Mouse (Mus musculus) lung, embryonic 15.5 days (tissue): ENCODE data around the gene Klhl3. TPM values are rescaled to one million over a fixed set of nuclear protein-coding genes. Genes with fewer than 3 reads are reported as not detected.

Experiments used
- ATAC-seq: fragments of 200-750 bp; cut with Nextera tagmentation; 2 replicates; pipeline ENCODE4 v1.8.0; 2017; ENCODE audit warnings: moderate number of reproducible peaks, borderline replicate concordance; ENCODE audit not compliant: low FRiP score, low TSS enrichment; ENCODE audit errors: extremely low read depth
- H3K27ac ChIP-seq: fragments of 300-500 bp; sonication (generic); 2 replicates; pipeline ENCODE4 v1.5.1; 2015; ENCODE audit warnings: moderate library complexity, mild to moderate bottlenecking, inconsistent platforms
- H3K27me3 ChIP-seq: fragments of 300-500 bp; sonication (generic); 2 replicates; pipeline ENCODE4 v1.6.1; 2015; ENCODE audit warnings: inconsistent platforms
- H3K36me3 ChIP-seq: fragments of 300-500 bp; sonication (generic); 2 replicates; pipeline ENCODE4 v1.6.1; 2015; ENCODE audit warnings: inconsistent platforms
- H3K4me1 ChIP-seq: fragments of 300-500 bp; sonication (generic); 2 replicates; pipeline ENCODE4 v1.6.1; 2015; ENCODE audit warnings: inconsistent platforms
- H3K4me2 ChIP-seq: fragments of 300-500 bp; sonication (generic); 2 replicates; pipeline ENCODE4 v1.6.1; 2015; ENCODE audit warnings: inconsistent platforms, mild to moderate bottlenecking, moderate library complexity
- H3K4me3 ChIP-seq: fragments of 300-500 bp; sonication (generic); 2 replicates; pipeline ENCODE4 v1.5.1; 2015; ENCODE audit warnings: mild to moderate bottlenecking, inconsistent platforms
- H3K9ac ChIP-seq: fragments of 300-500 bp; sonication (generic); 2 replicates; pipeline ENCODE4 v1.6.1; 2015; ENCODE audit warnings: inconsistent platforms
- H3K9me3 ChIP-seq: fragments of 300-500 bp; sonication (generic); 2 replicates; pipeline ENCODE4 v1.6.1; 2016; ENCODE audit warnings: inconsistent platforms
- WGBS: fragments of 180-500 bp; shearing (Covaris S2); methylation state at CpG from one replicate; pipeline ENCODE4 v1.1.7; 2015; 5-methylcytosine and 5-hydroxymethylcytosine counted together
- polyA plus RNA-seq: library from polyadenylated mRNA; unstranded; fragments of >200 nt; fragmentation: Nextera tagmentation; extraction: Ambion mirVana; gene quantifications from 2 replicates; pipeline ENCODE4 v1.2.1, GENCODE M21; 2015

Klhl3 gene
- polyA plus RNA-seq, 1 experiment from 2014 or later: 4.8 TPM

GRCm38 (mm10) chr13:58078361-58078760, 35.0 kb downstream of the Klhl3 start:
- Histone ChIP-seq H3K36me3 (no peaks in the 10 kb centered on the region), H3K4me3 (no peak overlapping the region), H3K9me3 (no peaks in the 10 kb centered on the region), H3K4me1 (peaks cover 15% of the 10 kb centered on the region), H3K4me2 (no peak overlapping the region), H3K9ac (no peak overlapping the region), H3K27me3 (no peaks in the 10 kb centered on the region), H3K27ac (no peak overlapping the region)
- WGBS: 70% methylated on average over 5 of the region's 5 CpGs
- no peak for ATAC-seq

- 65% methylated on average over 9 of the region's 9 CpGs for WGBS
- Histone ChIP-seq H3K9ac (no peak overlapping the region), H3K4me3 (no peak overlapping the region), H3K4me1 (peaks cover 11% of the 10 kb centered on the region), H3K27ac (no peak overlapping the region), H3K27me3 (no peaks in the 10 kb centered on the region), H3K9me3 (no peaks in the 10 kb centered on the region), H3K36me3 (no peaks in the 10 kb centered on the region), H3K4me2 (no peak overlapping the region)
- ATAC-seq: no peak
Measured at GRCm38 (mm10) chr13:58074881-58075280, 38.5 kb downstream of the Klhl3 start.

- H3K36me3 ChIP-seq: no peaks in the 10 kb centered on the region
- no peak overlapping the region for H3K27ac ChIP-seq
- H3K9ac ChIP-seq: no peak overlapping the region
- H3K4me3 ChIP-seq: no peak overlapping the region
- no peaks in the 10 kb centered on the region for H3K9me3 ChIP-seq
- ATAC-seq: no peak
- H3K4me1 ChIP-seq: peaks cover 11% of the 10 kb centered on the region
- no peaks in the 10 kb centered on the region for H3K27me3 ChIP-seq
- no peak overlapping the region for H3K4me2 ChIP-seq
- 84% methylated on average over 6 of the region's 6 CpGs for WGBS
Measured at GRCm38 (mm10) chr13:58074466-58074865, 38.9 kb downstream of the Klhl3 start.

DNA sequence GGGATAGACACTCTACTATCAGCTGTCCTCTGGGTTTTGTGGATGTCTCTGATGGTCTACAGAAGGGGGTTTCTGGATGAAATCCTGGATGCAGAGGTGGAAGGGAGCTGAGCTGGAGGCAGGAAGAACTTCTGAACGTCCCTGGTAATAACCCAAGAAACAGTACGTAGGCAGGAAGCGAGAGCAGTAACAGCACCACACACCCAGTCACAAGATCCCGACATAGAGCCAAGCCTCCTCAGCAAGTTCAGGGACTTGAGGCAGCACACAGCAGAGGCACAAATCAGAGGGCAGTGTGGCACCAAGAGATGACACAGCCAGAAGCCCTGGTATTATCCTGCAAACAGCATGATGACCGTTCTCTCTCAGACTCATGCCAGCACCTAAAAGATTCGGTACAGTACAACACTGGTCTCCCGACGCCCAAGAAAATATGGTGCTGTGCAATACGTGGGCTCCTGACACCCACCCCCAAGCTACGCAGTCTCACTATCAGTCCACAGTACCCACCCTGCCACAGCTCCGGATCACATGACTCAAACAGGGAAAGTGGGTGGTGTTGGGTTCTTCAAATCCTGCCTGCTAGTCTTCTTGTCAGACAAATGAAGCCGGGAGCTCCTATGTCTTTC, 40.0 kb downstream of the Klhl3 start:
- ATAC-seq: no peak
- Histone ChIP-seq H3K9ac (no peak overlapping the region), H3K36me3 (no peaks in the 10 kb centered on the region), H3K4me3 (no peak overlapping the region), H3K4me2 (no peak overlapping the region), H3K27me3 (no peaks in the 10 kb centered on the region), H3K27ac (no peak overlapping the region), H3K9me3 (no peaks in the 10 kb centered on the region), H3K4me1 (peaks cover 8% of the 10 kb centered on the region)
- 72% methylated on average over 12 of the region's 12 CpGs for WGBS

DNA sequence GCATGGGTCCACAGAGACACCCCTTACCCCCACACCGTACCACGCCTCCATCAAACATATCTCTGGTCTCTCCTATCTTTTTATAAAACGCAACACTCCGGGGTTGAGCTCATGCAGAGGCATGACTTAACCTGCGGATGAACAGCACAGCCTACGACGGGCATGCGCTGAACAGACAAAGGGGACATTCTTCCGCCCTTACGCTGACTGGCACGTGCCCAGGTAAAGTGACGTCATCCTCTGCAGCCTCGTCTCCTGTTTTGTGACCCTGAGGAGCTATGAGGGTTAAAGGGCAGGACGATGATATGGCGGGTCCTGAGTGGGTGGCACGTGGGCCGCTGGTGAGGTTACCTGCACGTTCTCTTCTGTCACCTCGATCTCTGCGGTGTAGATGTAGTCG, 42.2 kb downstream of the Klhl3 start:
- no peaks in the 10 kb centered on the region for H3K9me3 ChIP-seq
- H3K4me1 ChIP-seq: peaks cover 22% of the 10 kb centered on the region
- WGBS: 90% methylated on average over 21 of the region's 21 CpGs
- no peak overlapping the region for H3K4me3 ChIP-seq
- H3K27me3 ChIP-seq: no peaks in the 10 kb centered on the region
- H3K36me3 ChIP-seq: no peaks in the 10 kb centered on the region
- no peak overlapping the region for H3K9ac ChIP-seq
- no peak overlapping the region for H3K4me2 ChIP-seq
- no peak overlapping the region for H3K27ac ChIP-seq
- no peak for ATAC-seq

DNA sequence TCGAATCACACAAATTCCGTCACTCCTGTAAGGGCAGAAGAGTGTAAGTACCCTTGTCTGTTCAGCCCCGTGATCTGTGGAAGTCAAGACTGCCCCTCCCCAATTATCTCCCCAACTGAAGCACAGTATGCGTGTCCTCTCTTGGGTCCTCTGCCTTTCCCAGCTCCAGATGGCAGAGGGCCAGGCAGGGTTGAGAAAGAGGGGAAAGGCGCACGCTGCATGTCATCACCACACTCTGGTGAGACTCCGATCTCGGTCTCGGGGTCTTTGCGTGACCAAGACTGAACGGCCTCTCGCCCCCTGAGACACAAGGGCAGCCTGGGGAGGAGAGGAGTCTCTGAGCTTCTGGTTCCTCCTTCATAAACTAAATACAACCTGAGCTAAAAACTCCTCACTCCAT, 42.9 kb downstream of the Klhl3 start:
- Histone ChIP-seq H3K9ac (no peak overlapping the region), H3K27ac (no peak overlapping the region), H3K4me1 (peaks cover 29% of the 10 kb centered on the region), H3K4me2 (no peak overlapping the region), H3K36me3 (no peaks in the 10 kb centered on the region), H3K9me3 (no peaks in the 10 kb centered on the region), H3K27me3 (no peaks in the 10 kb centered on the region), H3K4me3 (no peak overlapping the region)
- 59% methylated on average over 12 of the region's 12 CpGs for WGBS
- no peak for ATAC-seq

GRCm38 (mm10) chr13:58068421-58069209, 44.8 kb downstream of the Klhl3 start:
- Histone ChIP-seq H3K9me3 (no peaks in the 10 kb centered on the region), H3K4me2 (no peak overlapping the region), H3K4me3 (no peak overlapping the region), H3K4me1 (peaks cover 42% of the 10 kb centered on the region), H3K27ac (no peak overlapping the region), H3K9ac (no peak overlapping the region), H3K27me3 (no peaks in the 10 kb centered on the region), H3K36me3 (no peaks in the 10 kb centered on the region)
- ATAC-seq: no peak
- WGBS: 84% methylated on average over 15 of the region's 15 CpGs

GRCm38 (mm10) chr13:58067540-58068103, 45.8 kb downstream of the Klhl3 start:
- Histone ChIP-seq H3K36me3 (peaks cover 5% of the 10 kb centered on the region), H3K27me3 (no peaks in the 10 kb centered on the region), H3K4me1 (peaks cover 42% of the 10 kb centered on the region), H3K27ac (peak overlapping the region; percentile 88), H3K9me3 (no peaks in the 10 kb centered on the region), H3K4me3 (no peak overlapping the region), H3K9ac (no peak overlapping the region), H3K4me2 (peak overlapping the region; percentile 37; the same call in 1 of the 2 replicates)
- 22% methylated on average over 17 of the region's 17 CpGs for WGBS
- peak; percentile 56 for ATAC-seq

DNA sequence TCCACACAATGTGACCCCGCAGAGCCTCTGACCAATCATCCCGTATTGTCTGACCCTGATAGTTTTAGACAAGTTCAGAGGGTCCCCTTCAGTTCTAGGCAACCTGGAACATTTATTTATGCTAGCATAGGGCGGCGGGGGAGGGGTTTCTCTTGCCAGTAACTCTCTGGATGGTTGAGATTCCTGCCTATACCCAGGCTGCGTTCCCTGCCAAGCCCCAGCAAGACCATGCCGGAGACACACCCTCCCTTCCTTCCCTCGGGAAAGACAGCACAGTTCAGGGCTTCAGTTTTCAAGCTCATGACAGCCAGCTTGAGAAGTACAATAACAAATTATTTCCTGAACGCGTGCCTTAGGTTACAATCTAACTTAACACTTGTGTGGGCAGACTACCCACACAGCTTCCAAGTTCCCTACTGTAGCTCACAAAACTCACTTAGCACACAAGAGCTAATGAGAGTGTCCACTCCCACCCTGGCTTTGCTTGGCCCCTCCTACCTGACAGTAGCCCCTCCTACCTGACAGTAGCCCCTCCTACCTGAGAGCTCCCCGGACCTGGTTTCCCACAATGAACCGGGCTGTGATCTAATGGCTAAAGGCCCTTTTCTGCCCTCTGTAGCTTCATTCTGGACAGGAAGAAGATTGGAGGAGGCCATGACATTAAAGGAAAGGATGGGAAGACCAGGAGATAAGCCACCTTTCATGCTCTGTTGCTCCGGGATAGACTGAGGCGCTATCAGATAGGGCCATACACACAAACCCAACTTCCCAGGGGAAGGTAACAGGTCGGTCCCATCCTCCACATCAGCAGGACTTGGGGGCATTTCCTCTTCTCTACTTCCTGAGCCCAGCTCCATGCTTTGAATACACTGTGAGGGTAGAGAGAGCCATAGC, 46.6 kb downstream of the Klhl3 start:
- 40% methylated on average over 14 of the region's 14 CpGs for WGBS
- H3K4me1 ChIP-seq: peaks cover 42% of the 10 kb centered on the region
- peak overlapping the region; percentile 88 for H3K27ac ChIP-seq
- H3K4me2 ChIP-seq: peak overlapping the region; percentile 37; the same call in 1 of the 2 replicates
- no peak overlapping the region for H3K4me3 ChIP-seq
- H3K9me3 ChIP-seq: no peaks in the 10 kb centered on the region
- no peaks in the 10 kb centered on the region for H3K27me3 ChIP-seq
- ATAC-seq: peak; percentile 53
- H3K36me3 ChIP-seq: peaks cover 5% of the 10 kb centered on the region
- H3K9ac ChIP-seq: no peak overlapping the region

DNA sequence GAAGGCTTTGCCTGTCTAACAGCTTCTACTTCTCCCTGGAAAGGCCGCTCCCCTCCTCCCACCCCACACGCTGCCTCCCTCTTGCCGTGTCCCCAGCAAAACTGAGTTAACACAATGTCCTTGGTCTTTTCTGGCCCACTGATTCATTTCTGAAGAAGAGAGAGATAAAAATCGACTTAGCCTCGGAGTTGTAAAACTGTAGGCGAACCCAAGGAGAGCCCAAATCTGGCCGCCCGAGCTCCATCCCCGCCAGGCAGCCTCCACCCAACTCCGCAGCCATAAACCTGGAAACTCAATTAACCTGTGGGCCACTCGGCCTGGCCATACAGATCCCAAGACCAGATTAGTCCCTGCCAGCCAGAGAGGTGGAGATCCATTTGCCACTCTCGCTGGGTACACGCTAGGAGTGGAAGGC, 47.3 kb downstream of the Klhl3 start:
- Histone ChIP-seq H3K36me3 (peaks cover 5% of the 10 kb centered on the region), H3K27me3 (no peaks in the 10 kb centered on the region), H3K9me3 (no peaks in the 10 kb centered on the region), H3K4me3 (no peak overlapping the region), H3K27ac (peak overlapping the region; percentile 88), H3K9ac (no peak overlapping the region), H3K4me2 (no peak overlapping the region), H3K4me1 (peaks cover 42% of the 10 kb centered on the region)
- WGBS: 70% methylated on average over 13 of the region's 13 CpGs
- no peak for ATAC-seq

- Histone ChIP-seq H3K9ac (no peak overlapping the region), H3K36me3 (peaks cover 5% of the 10 kb centered on the region), H3K4me1 (peaks cover 40% of the 10 kb centered on the region), H3K4me2 (no peak overlapping the region), H3K27ac (0 out of 2 replicates have a peak overlapping the region, but pooled peaks have one; percentile 88), H3K4me3 (no peak overlapping the region), H3K27me3 (no peaks in the 10 kb centered on the region), H3K9me3 (no peaks in the 10 kb centered on the region)
- 66% methylated on average over 5 of the region's 5 CpGs for WGBS
- ATAC-seq: no peak
Measured at GRCm38 (mm10) chr13:58065316-58065715, 48.1 kb downstream of the Klhl3 start.
